Mouse (Mus musculus) heart, postnatal 0 days (tissue): Measurements from ENCODE around the gene Clybl.

ENCODE experiments used
- CTCF ChIP-seq: IDR thresholded peaks from 2 replicates; pipeline ENCODE4 v1.5.1; 2016; ENCODE audit warnings: antibody characterized with exemption, control low read depth, low read depth
- EP300 ChIP-seq: IDR thresholded peaks from 2 replicates; pipeline ENCODE4 v1.6.1; 2016; ENCODE audit warnings: antibody characterized with exemption, low read depth

GRCm38 (mm10) chr14:122279462-122280308 is 98.2 kb downstream of the Clybl start:
- TF ChIP-seq CTCF (no peak), EP300 (no peak)
